Mouse (Mus musculus): ENCODE data around the gene Smchd1.

DNA sequence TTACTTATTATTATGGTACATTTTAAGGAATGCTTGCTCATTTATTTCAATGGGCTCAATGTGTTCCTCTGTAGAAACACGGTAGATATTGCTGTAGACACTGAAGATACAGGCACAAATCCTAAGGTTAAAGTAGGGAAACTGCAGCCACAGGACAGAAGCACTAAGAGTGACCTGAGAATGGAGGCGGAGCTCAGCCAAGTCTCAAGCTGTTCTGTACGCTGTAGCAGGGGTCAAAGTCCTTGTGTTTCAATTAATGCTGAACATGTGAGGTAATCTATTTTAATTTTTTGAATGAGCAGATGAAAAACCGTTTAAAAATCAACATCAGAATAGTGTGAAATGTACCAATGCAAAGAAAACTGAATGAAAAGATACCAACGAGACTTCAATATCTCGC lies 31.9 kb downstream of the Smchd1 start:
- TF ChIP-seq CTCF (conservative IDR thresholded peaks at IDR 0.05; ENCODE audit: insufficient read depth, insufficient read length, low read depth, low read length) (no peak), POLR2A (IDR thresholded peaks at IDR 0.05; ENCODE audit: low read depth, low read length) (no peak)

All from kidney, adult 2 months (tissue).